Mouse (Mus musculus) forebrain, embryonic 16.5 days (tissue): Measurements from ENCODE around the gene Btbd11. TPM values are rescaled to one million over a fixed set of nuclear protein-coding genes. Genes with fewer than 3 reads are reported as not detected.

Experiments used
- ATAC-seq: fragments of 200-750 bp; cut with Nextera tagmentation; 2 replicates; pipeline ENCODE4 v1.8.0; 2017; ENCODE audit warnings: mild to moderate bottlenecking, moderate library complexity
- H3K27ac ChIP-seq: fragments of 300-500 bp; sonication (generic); 2 replicates; pipeline ENCODE4 v1.5.1; 2014; ENCODE audit warnings: low read length, control low read depth
- H3K27me3 ChIP-seq: fragments of 300-500 bp; sonication (generic); replicated peaks from 2 replicates; pipeline ENCODE4 v1.6.1; 2014; ENCODE audit warnings: low read length; ENCODE audit not compliant: control insufficient read depth, insufficient read depth
- H3K36me3 ChIP-seq: fragments of 300-500 bp; sonication (generic); 2 replicates; pipeline ENCODE4 v1.6.1; 2014; ENCODE audit not compliant: control insufficient read depth, insufficient read depth
- H3K4me1 ChIP-seq: fragments of 300-500 bp; sonication (generic); replicated peaks from 2 replicates; pipeline ENCODE4 v1.6.1; 2014; ENCODE audit warnings: low read length; ENCODE audit not compliant: control insufficient read depth, insufficient read depth
- H3K4me2 ChIP-seq: fragments of 300-500 bp; sonication (generic); 2 replicates; pipeline ENCODE4 v1.6.1; 2014; ENCODE audit warnings: mild to moderate bottlenecking, low read length, control low read depth
- H3K4me3 ChIP-seq: fragments of 300-500 bp; sonication (generic); replicated peaks from 2 replicates; pipeline ENCODE4 v1.5.1; 2014; ENCODE audit warnings: mild to moderate bottlenecking, low read length, control low read depth
- H3K9ac ChIP-seq: fragments of 300-500 bp; sonication (generic); replicated peaks from 2 replicates; pipeline ENCODE4 v1.6.1; 2014; ENCODE audit warnings: low read depth, low read length, control low read depth
- H3K9me3 ChIP-seq: fragments of 300-500 bp; sonication (generic); 2 replicates; pipeline ENCODE4 v1.6.1; 2016; ENCODE audit warnings: low read length; ENCODE audit not compliant: control insufficient read depth
- WGBS: fragments of 180-500 bp; shearing (Covaris S2); extraction: QIAGEN DNeasy Blood & Tissue Kit; methylation state at CpG from one replicate; pipeline ENCODE4 v1.1.7; 2014; 5-methylcytosine and 5-hydroxymethylcytosine counted together
- polyA plus RNA-seq: library from polyadenylated mRNA; unstranded; fragments of >200 nt; fragmentation: Nextera tagmentation; extraction: Ambion mirVana; gene quantifications from 2 replicates; pipeline ENCODE4 v1.2.1, GENCODE M21; 2015

The Btbd11 gene
- polyA plus RNA-seq, 1 experiment from 2014 or later = 11.1 TPM

DNA sequence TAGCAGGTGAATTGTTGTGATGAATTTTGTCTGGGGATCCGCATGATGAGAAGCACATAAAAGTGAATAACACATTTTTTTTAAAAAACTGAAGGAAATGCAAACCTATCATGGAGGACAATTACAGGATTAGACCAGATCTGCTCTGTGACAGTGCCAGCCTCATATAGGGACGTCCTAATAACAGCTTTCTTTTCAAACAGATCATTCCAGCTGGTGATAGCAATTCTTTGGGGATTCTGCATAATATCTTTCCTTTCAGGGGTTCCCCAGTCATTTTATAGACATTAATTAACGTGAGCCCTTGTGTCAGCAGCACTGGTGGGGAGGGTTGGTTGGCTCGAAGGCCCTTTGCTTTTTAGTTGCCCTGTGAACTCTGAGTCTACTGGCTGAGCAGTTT, 7.9 kb downstream of the Btbd11 start:
- Histone ChIP-seq H3K27ac (no peak overlapping the region), H3K4me1 (peaks cover 9% of the 10 kb centered on the region), H3K9ac (no peak overlapping the region), H3K27me3 (no peaks in the 10 kb centered on the region), H3K4me2 (no peak overlapping the region), H3K9me3 (no peaks in the 10 kb centered on the region), H3K4me3 (no peak overlapping the region), H3K36me3 (no peaks in the 10 kb centered on the region)
- peak; percentile 61 for ATAC-seq
- 23% methylated on average over 4 of the region's 4 CpGs for whole genome bisulfite sequencing

DNA sequence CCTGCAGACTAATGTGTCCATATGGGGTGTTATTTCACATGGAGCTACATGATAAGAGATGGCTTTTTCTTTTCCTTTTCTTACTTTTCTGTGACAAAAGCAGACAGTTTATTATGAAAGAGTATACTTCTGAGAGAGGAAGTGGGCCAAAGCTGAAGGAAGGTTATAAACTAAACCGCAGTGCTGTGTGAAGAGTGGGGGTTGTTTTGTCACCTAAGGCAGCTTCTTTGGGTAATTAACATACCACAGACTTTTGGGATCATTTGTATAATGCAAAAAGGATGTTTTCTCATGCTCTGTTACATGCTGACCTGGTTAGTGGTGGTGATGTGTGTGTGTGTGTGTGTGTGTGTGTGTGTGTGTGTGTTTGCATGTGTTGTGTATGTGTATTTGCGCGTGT, 24.5 kb downstream of the Btbd11 start:
- Histone ChIP-seq H3K9ac (no peak overlapping the region), H3K4me2 (no peak overlapping the region), H3K27ac (no peak overlapping the region), H3K36me3 (no peaks in the 10 kb centered on the region), H3K4me1 (no peaks in the 10 kb centered on the region), H3K4me3 (no peak overlapping the region), H3K27me3 (no peaks in the 10 kb centered on the region), H3K9me3 (no peaks in the 10 kb centered on the region)
- ATAC-seq = no peak
- 88% methylated on average over 3 of the region's 3 CpGs for WGBS

DNA sequence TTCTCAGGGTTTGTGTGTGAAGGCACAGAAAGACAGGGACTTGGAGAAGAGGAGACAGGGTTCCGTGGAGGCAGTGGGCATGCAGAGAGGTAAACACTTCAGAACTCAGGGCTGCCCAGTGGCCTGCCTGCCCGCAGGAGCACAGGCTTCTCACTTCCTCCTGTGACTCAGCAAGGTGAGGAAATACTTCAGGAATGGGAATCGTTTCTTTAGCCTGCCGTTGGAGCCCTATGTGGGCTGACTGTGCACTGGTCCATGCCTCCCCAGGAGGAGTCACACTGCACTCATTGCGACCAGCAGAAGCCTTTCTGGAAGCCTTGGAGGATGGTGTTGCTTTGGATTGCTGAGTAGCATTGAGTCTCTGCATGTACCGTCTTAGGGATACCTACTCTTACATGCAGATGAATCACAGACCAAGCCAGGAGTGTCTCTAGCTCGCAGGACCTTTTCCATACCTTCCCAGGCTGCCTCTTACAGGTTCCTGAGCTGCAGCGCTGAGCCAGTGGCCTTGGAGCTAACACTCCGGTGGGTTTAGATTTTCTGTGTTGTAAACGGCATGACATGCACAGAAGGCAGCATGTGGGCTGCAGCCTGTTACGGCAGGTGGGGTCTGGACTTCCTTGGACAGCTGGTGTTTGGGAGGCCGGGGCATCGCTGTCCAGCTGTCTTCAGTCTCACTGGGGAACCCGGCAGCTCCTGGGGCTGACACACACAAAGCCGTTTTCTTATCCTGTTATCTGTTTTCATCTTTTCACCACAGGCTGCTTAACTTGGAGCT, 34.4 kb downstream of the Btbd11 start:
- Histone ChIP-seq H3K4me1 (peaks cover 5% of the 10 kb centered on the region; the same call in 1 of the 2 replicates), H3K4me2 (no peak overlapping the region), H3K27ac (no peak overlapping the region), H3K9me3 (no peaks in the 10 kb centered on the region), H3K27me3 (no peaks in the 10 kb centered on the region), H3K9ac (no peak overlapping the region), H3K4me3 (no peak overlapping the region), H3K36me3 (no peaks in the 10 kb centered on the region)
- no peak for ATAC-seq
- WGBS = 57% methylated on average over 15 of the region's 15 CpGs

DNA sequence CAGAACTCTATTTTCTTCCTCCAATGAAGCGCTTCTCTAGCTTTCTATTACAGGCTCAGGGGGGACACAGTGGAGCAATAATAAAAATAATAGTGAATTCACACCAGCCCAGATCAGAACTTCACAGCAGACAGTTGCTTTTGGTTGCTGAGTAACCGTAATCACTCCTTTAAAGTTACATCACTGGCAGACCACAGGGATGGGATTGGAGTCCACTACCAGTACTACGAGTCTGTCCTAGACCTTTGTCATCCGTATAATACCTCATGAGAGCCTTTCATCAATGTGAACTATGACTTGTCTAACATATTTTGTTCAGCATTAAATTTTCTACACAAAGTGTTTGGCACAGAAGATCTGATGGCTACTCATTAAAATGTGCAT, 35.0 kb downstream of the Btbd11 start:
- Histone ChIP-seq H3K9me3 (no peaks in the 10 kb centered on the region), H3K36me3 (no peaks in the 10 kb centered on the region), H3K4me3 (no peak overlapping the region), H3K27ac (no peak overlapping the region), H3K9ac (no peak overlapping the region), H3K4me1 (peaks cover 5% of the 10 kb centered on the region; the same call in 1 of the 2 replicates), H3K27me3 (no peaks in the 10 kb centered on the region), H3K4me2 (no peak overlapping the region)
- 68% methylated on average over 4 of the region's 4 CpGs for WGBS
- ATAC-seq = no peak

DNA sequence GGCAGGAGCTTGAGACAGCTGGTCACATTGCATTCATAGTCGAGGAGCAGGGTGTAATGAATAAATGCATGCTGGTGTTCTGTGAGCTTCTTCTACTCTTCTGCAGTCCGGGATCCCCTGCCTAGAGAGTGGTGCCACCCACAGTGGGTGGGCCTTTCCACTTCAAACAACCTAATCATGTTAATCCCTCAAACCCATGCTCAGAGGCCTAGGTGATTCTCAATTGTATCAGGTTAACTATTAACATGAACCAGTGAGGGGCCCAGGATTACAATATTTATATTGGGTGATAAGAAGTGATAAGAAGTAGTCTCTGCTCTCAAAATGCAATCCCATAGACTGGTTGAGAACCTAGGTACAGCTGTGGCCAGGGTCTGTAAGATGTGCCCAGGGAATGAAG, 39.1 kb downstream of the Btbd11 start:
- H3K9ac ChIP-seq = no peak overlapping the region
- 58% methylated on average over 2 of the region's 2 CpGs for WGBS
- no peak overlapping the region for H3K4me2 ChIP-seq
- no peak for ATAC-seq
- H3K4me1 ChIP-seq = peaks cover 5% of the 10 kb centered on the region; the same call in 1 of the 2 replicates
- H3K27ac ChIP-seq = no peak overlapping the region
- no peaks in the 10 kb centered on the region for H3K9me3 ChIP-seq
- H3K36me3 ChIP-seq = no peaks in the 10 kb centered on the region
- no peak overlapping the region for H3K4me3 ChIP-seq
- H3K27me3 ChIP-seq = no peaks in the 10 kb centered on the region

DNA sequence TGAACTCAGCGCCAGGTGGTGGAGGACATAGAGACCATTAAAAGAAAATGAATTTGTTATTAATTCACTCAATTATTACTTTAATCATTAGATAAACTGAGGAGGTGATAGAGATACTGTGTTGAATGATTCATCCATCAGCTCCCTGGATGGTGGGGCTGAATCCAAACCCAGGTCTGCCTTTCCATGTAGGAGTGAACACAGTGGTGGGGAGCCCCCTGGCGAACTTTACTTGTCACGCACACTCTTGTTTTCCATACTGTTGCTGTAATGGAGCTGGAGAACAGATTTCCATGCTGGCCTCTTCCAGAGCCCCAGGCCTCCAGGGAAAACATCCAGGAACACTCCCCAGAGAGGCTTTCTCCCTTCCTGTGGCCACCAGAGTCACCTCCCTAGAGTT, 50.6 kb downstream of the Btbd11 start:
- Histone ChIP-seq H3K4me2 (no peak overlapping the region), H3K27me3 (no peaks in the 10 kb centered on the region), H3K9ac (no peak overlapping the region), H3K27ac (no peak overlapping the region), H3K36me3 (no peaks in the 10 kb centered on the region), H3K4me3 (no peak overlapping the region), H3K9me3 (no peaks in the 10 kb centered on the region; the same call in 1 of the 2 replicates), H3K4me1 (no peaks in the 10 kb centered on the region)
- ATAC-seq = no peak
- 82% methylated on average over 3 of the region's 3 CpGs for WGBS

DNA sequence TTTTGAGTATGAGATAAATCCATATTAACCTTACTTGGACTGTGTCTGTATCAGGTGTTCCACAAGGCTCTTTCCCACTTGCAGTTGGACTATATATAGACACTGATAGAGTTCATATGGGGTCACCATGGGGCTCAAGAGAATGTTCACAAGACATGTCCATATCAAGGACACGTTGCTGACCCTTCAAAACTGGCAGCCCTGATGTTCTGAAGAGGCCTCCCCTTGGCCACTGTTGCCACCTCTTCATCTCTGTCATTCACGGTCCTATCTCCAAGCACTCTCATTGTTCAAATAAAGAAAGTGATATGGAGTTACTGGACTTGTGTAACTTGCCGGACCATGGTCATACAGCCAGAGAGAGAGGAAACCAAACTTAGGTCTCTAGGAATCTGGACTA, 56.8 kb downstream of the Btbd11 start:
- Histone ChIP-seq H3K4me3 (no peak overlapping the region), H3K9ac (no peak overlapping the region), H3K4me1 (peaks cover 3% of the 10 kb centered on the region; the same call in 1 of the 2 replicates), H3K27me3 (no peaks in the 10 kb centered on the region), H3K4me2 (no peak overlapping the region), H3K9me3 (no peaks in the 10 kb centered on the region), H3K27ac (no peak overlapping the region), H3K36me3 (no peaks in the 10 kb centered on the region)
- no peak for ATAC-seq
- WGBS = 87% methylated on average over 3 of the region's 3 CpGs

DNA sequence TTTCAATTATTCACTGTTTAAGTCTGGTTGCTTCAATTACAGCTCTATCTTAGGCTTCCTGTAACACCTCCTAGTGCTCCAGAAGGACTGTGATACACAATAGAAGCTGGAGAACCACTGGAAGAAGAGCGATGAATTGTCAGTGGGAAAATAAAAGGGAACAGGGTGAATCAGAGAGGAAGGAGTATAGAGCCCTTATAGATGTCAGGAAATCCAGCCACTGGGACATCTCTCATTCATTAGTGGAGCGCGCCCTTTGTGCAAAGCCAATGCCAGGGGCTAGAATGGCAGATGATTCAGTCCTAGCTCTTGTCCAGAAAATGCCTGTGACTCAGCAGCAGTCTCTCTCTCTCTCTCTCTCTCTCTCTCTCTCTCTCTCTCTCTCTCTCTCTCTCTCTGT, 59.3 kb downstream of the Btbd11 start:
- Histone ChIP-seq H3K4me2 (no peak overlapping the region), H3K27ac (no peak overlapping the region), H3K36me3 (no peaks in the 10 kb centered on the region), H3K4me1 (peaks cover 3% of the 10 kb centered on the region; the same call in 1 of the 2 replicates), H3K9ac (no peak overlapping the region), H3K9me3 (no peaks in the 10 kb centered on the region), H3K27me3 (no peaks in the 10 kb centered on the region), H3K4me3 (no peak overlapping the region)
- no peak for ATAC-seq
- 95% methylated on average over 3 of the region's 3 CpGs for WGBS

DNA sequence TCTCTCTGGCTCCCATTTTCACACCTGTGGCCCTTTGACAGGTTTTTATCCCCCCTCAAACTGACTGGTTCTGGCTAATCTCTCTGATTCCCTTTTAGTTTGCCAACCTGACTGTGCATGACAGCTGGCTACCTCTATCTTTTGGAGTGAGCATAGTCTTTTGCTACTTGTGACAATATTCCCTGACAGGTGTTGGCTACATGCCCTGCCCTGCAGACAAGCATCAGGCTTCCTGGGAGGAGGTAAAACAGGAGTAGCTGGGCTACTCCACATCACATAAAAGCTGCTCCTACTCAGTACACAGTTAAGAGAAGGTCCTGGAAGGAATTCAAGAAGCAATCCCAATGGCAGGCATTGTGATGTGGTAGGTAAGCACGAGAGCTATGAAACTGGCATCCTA, 60.1 kb downstream of the Btbd11 start:
- Histone ChIP-seq H3K4me2 (no peak overlapping the region), H3K27me3 (no peaks in the 10 kb centered on the region), H3K36me3 (no peaks in the 10 kb centered on the region), H3K4me3 (no peak overlapping the region), H3K4me1 (peaks cover 3% of the 10 kb centered on the region; the same call in 1 of the 2 replicates), H3K27ac (no peak overlapping the region), H3K9me3 (no peaks in the 10 kb centered on the region), H3K9ac (no peak overlapping the region)
- 48% methylated on average over 1 of the region's 1 CpGs for WGBS
- no peak for ATAC-seq
